Mouse (Mus musculus): ENCODE results near the gene Cav1. TPM values are rescaled to one million over a fixed set of nuclear protein-coding genes. Genes with fewer than 3 reads are reported as not detected.

Cav1 gene
- polyA plus RNA-seq, 1 experiment from 2014 or later = 30.1 TPM

- WGBS = 69% methylated on average over 6 of the region's 6 CpGs
- Histone ChIP-seq H3K4me1 (no peaks in the 10 kb centered on the region), H3K4me3 (no peak overlapping the region)
Observed at GRCm38 (mm10) chr6:17381690-17382089, 75.6 kb downstream of the Cav1 start.

GRCm38 (mm10) chr6:17385531-17385930, 79.4 kb downstream of the Cav1 start:
- no peak for ATAC-seq (replicated peaks)
- no peaks in the 10 kb centered on the region for H3K9me3 ChIP-seq
- WGBS = 89% methylated on average over 5 of the region's 5 CpGs
- no peaks in the 10 kb centered on the region for H3K36me3 ChIP-seq
- no peak overlapping the region for H3K4me3 ChIP-seq
- no peak overlapping the region for H3K9ac ChIP-seq (replicated peaks)
- H3K27me3 ChIP-seq = no peaks in the 10 kb centered on the region
- H3K4me1 ChIP-seq = no peaks in the 10 kb centered on the region
- H3K27ac ChIP-seq (replicated peaks) = no peak overlapping the region
- no peak overlapping the region for H3K4me2 ChIP-seq (replicated peaks)

More at GRCm38 (mm10) chr6:17381690-17382089, 75.6 kb downstream of the Cav1 start:
- Histone ChIP-seq H3K27ac (replicated peaks) (no peak overlapping the region), H3K9ac (replicated peaks) (no peak overlapping the region), H3K27me3 (no peaks in the 10 kb centered on the region), H3K36me3 (no peaks in the 10 kb centered on the region), H3K4me2 (replicated peaks) (no peak overlapping the region), H3K9me3 (no peaks in the 10 kb centered on the region)
- no peak for ATAC-seq (replicated peaks)

- Histone ChIP-seq H3K27me3 (no peaks in the 10 kb centered on the region), H3K4me1 (no peaks in the 10 kb centered on the region), H3K9me3 (no peaks in the 10 kb centered on the region), H3K4me2 (replicated peaks) (no peak overlapping the region), H3K27ac (replicated peaks) (no peak overlapping the region), H3K36me3 (no peaks in the 10 kb centered on the region), H3K4me3 (no peak overlapping the region), H3K9ac (replicated peaks) (no peak overlapping the region)
- WGBS = 30% methylated on average over 2 of the region's 2 CpGs
- peak; percentile 77; the same call in 1 of the 2 replicates for ATAC-seq (replicated peaks)
Observed at GRCm38 (mm10) chr6:17387991-17388710, 82.0 kb downstream of the Cav1 start.

Other genes starting within 250 kb of the Cav1 start
- 25.7 and 28.9 TPM in 2 replicates for gene Tes, start 241.2 kb upstream of the Cav1 start, polyA plus RNA-seq (2015; fragmentation: Nextera tagmentation; extraction: Ambion mirVana)
- 10.9 and 12.0 TPM in 2 replicates for gene Cav2, start 25.1 kb upstream of the Cav1 start, polyA plus RNA-seq (2015; fragmentation: Nextera tagmentation; extraction: Ambion mirVana)
- 1.5 and 1.9 TPM in 2 replicates for gene Met, start 157.5 kb downstream of the Cav1 start, polyA plus RNA-seq (2015; fragmentation: Nextera tagmentation; extraction: Ambion mirVana)

Data from forebrain, embryonic 15.5 days (tissue).